Mouse (Mus musculus) adrenal gland, adult 2 months (tissue): ENCODE results near the gene Glo1. TPM values are rescaled to one million over a fixed set of nuclear protein-coding genes. Genes with fewer than 3 reads are reported as not detected.

Experiments used
- DNase-seq: peaks from one replicate; pipeline ENCODE4 v3.0.0; 2021
- polyA plus RNA-seq: library from polyadenylated mRNA; depleted of rRNA; stranded (reverse); fragments of >200 nt; gene quantifications from 2 replicates; pipeline ENCODE4 v1.2.3, GENCODE M21; 2012
- total RNA-seq, 2 experiments: library from RNA; stranded (reverse); gene quantifications; 2 replicates each; pipeline ENCODE4 v1.2.3; 2021

The Glo1 gene
- total and polyA plus RNA-seq, 3 experiments = 48.7 to 141 (median 111) TPM

GRCm38 (mm10) chr17:30576946-30577345 lies 49.7 kb downstream of the Glo1 start:
- DNase-seq = no peak

- peak; percentile 96 for DNase-seq
Measured at GRCm38 (mm10) chr17:30575941-30576773, 50.5 kb downstream of the Glo1 start, which contains the start of gene Btbd9. TSS of gene Btbd9 (minus strand) at chr17:30576488.

- DNase-seq = no peak
Measured at GRCm38 (mm10) chr17:30575121-30575904, 51.4 kb downstream of the Glo1 start.

- no peak for DNase-seq
Measured at GRCm38 (mm10) chr17:30574783-30575075, 51.9 kb downstream of the Glo1 start.

- peak; percentile 26 for DNase-seq
Measured at GRCm38 (mm10) chr17:30573990-30574782, 52.5 kb downstream of the Glo1 start.

- DNase-seq = peak; percentile 30
Measured at GRCm38 (mm10) chr17:30570971-30571370, 55.7 kb downstream of the Glo1 start.

GRCm38 (mm10) chr17:30570173-30570572 lies 56.5 kb downstream of the Glo1 start:
- DNase-seq = peak; percentile 84

GRCm38 (mm10) chr17:30568473-30568872 lies 58.2 kb downstream of the Glo1 start:
- DNase-seq = no peak

- DNase-seq = no peak
Measured at GRCm38 (mm10) chr17:30564971-30565370, 61.7 kb downstream of the Glo1 start.

GRCm38 (mm10) chr17:30564407-30564806 lies 62.3 kb downstream of the Glo1 start:
- DNase-seq = no peak

- DNase-seq = no peak
Measured at GRCm38 (mm10) chr17:30563484-30564075, 63.1 kb downstream of the Glo1 start.

GRCm38 (mm10) chr17:30562770-30563169 lies 63.9 kb downstream of the Glo1 start:
- DNase-seq = no peak

- peak; percentile 77 for DNase-seq
Measured at GRCm38 (mm10) chr17:30559536-30559935, 67.1 kb downstream of the Glo1 start.

GRCm38 (mm10) chr17:30558623-30559022 lies 68.0 kb downstream of the Glo1 start:
- no peak for DNase-seq

GRCm38 (mm10) chr17:30556512-30556911 lies 70.2 kb downstream of the Glo1 start:
- no peak for DNase-seq

- no peak for DNase-seq
Measured at GRCm38 (mm10) chr17:30553027-30553937, 73.4 kb downstream of the Glo1 start.

- no peak for DNase-seq
Measured at GRCm38 (mm10) chr17:30550774-30551107, 75.9 kb downstream of the Glo1 start.

GRCm38 (mm10) chr17:30549899-30550773 lies 76.5 kb downstream of the Glo1 start:
- no peak for DNase-seq

- DNase-seq = no peak
Measured at GRCm38 (mm10) chr17:30539098-30539497, 87.6 kb downstream of the Glo1 start.

GRCm38 (mm10) chr17:30536651-30537050 lies 90.0 kb downstream of the Glo1 start:
- peak; percentile 61 for DNase-seq
